Mouse (Mus musculus): ENCODE measurements around the gene Slc38a2.

DNA sequence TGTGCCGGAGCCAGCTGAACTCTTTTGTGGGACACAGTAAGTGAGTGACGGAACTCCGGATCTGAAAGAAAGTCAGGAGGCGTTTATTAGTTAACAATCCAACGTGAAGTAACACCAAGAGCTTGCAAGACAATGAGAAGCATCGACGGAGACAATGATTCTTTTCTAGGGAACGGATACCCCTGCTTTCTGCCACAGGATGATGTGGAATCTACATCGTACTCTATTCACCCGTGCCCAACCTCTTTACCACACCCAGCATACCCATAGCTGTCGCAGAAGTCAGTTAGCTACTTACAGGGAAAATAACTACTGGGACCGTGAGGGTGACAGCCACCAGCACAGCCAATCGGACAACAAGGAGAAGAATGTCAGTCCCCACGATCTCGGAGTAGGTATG lies 8.1 kb downstream of the Slc38a2 start:
- no peak for TF ChIP-seq POLR2A (IDR thresholded peaks at IDR 0.05; ENCODE audit: insufficient read depth, low read depth, low read length)
- no peak for TF ChIP-seq CTCF (IDR thresholded peaks at IDR 0.05; ENCODE audit: insufficient read depth, low read depth, low read length)

Data from olfactory bulb, adult 2 months (tissue).